Mouse (Mus musculus): ENCODE measurements at regions not wholly inside any gene's neighbourhood (a gene's known extent, or its start where the extent isn't known, plus 50 kb on each side); places are given as distances from the start of the nearest gene placed in this dataset.
"Not testable (repeated sequence)": the region's sequence is repeated elsewhere in the genome, so short reads cannot be mapped to it uniquely, and the experiment has no call there.

DNA sequence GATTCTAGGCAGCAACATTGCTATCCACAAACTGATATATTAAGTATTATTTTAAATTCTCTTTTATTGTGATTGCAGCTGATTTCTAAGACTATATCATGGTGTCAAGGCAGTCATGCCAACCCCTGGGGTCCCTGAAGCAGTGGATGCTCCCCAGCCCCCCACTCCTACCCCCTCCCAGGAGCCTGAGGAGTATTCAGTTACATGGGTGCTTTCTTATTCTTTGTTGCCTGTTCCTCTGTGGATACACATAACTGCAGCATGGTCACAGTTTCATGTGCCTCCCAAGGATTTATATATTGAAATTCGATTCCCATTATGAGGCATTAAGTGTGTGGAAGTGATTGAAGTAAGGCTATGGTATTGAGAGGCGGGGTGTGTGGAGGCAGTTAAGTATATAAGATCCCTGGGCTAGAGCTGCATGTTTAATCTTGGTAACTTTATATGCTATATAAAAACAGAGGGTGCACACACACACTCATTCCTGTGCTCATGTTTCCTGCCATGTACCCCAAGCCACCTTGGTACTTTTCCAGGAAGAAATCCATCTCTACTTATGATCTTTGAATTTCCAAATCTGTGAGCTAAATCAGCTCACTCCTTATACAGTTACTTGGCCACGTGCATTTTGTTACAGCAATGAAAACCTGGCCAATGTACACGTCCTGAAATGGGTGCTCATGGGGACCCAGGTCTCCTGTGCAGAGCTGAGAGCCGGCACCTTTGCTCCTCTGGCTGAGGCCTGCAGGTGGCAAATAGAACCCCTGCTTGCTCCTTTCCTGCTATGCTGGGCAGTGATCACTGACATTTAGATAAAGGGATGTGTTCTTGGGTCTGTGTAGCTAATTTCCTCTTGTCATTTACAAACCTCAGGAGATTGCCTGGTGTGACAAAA lies 259.0 kb downstream of the Nek10 start:
- no peak for DNase-seq

DNA sequence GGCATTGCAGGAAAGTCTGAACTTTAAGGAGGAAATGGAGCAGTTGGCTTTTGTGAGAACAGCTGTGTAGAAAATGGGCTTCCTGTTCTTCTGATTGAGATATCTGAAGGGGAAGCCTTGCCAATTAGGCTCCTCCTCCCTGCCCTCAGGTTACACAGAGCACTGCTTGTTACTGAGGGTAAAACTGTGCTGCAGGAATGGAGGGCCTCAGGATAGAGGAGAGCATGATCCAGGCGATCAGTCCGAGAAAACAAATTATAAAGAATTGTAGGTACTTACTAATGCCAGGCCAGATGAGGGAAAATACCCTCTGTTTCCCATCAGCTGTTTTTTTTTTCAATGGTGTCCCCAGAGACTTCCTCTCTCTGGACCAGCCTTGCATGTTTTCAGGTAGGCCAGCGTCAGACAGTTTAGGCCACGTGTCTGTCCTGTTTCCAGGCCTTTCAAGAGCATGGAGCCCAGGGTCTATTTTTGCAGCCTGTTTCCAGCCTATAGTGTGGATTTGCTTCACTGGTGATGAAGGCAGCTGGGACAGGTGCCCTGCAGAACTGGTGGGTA lies 259.7 kb downstream of the Nek10 start:
- no peak for DNase-seq

DNA sequence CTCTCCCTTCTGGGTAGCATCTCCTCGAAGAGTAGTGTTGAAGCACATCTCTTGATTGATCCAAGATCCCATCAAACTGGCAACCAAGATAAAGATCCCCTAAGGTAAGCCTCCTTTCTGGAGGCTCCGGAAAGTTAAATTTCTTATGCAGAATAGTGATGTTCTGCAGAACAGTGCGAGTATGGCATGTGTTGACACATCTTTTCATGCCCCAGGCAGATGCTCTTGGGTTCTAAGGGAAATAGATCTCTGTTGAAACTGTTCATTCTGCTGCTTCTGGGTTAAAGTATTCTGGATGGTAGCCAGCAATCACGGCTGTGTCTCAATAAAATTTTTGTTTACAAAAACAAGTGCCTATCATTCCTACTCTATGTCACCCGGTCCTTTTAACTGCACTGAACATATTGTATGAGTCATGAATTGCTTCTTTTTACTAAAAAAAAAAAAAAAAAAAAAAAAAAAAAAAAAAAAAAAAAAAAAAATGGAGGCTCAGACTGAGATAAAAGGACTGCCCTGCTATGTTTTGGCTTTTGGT lies 261.8 kb downstream of the Nek10 start:
- DNase-seq, result no peak

DNA sequence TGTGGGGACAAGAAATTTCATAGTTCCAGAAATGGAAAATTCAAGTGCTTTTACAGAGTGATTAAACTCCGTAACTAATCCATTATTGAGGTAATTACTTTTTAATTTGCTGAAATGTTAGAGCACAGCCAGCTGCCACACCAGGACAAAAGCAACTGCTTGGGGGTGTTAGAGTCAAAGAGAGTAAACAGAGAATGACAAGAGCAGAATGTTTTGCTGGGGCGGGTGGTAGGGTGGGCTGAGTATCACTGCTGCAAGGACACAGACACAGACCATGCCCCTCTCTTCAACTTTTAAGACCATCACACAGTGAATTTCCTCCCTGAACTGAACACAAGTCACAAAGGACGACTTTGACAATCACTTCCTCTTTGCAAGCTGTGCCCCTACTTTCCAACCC lies 272.7 kb downstream of the Nek10 start:
- no peak for DNase-seq

DNA sequence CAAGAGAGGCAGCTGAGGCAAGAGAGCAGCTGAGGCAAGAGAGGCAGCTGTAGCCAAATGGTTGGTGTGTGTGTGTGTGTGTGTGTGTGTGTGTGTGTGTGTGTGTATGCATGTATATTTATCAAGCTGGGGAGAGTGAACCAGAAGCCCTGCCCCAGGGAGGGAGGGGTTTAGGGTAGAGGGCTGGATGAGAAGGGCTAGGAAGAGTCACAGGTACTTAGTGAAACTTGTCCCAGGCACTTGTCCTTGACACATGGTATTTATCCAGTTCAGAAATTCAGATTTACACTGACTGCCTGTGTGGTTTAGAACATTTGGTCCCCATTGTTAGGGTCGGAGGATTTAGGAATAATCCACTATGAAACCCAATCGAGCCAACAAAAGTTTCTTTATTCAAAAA lies 279.7 kb downstream of the Nek10 start:
- DNase-seq, result no peak

DNA sequence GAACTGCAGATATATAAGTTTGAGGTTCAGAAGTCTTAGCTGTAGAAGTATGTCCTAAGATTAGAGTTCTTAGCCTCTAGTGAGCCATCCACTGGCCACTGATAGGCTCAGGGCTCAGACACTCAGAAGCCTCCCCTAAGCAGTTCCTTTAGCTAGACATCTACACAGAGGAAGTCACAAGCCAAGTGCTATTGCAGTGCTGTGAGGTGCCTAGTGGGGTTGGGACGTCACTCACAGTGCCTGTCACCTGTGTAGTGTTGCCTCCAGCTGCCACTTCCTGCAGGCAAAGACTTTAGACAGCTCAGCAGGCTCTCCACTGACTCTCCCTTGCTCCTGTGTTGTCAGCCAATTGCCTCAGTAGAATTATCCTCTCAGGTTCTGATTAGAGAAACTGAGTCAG lies 280.6 kb downstream of the Nek10 start:
- no peak for DNase-seq

DNA sequence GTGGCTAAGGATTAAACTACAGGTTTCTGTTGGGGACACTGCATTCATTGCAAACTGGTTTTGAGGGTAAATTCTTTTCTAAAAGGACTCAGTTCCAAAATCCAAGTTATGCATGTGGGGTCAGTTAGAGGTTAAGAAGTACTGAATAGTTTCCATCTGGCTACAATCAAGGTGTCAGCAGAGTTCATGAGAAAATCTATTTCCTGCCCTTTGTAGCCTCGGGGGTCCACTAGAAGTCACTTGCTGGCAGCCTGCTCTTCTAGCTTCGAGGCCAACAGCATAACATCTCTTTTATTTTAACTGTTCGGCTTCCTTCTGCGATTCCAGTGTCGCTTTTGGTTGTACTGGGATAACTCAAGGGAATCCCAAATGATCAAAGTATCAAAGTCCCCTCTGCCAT lies 283.8 kb downstream of the Nek10 start:
- DNase-seq, result no peak

DNA sequence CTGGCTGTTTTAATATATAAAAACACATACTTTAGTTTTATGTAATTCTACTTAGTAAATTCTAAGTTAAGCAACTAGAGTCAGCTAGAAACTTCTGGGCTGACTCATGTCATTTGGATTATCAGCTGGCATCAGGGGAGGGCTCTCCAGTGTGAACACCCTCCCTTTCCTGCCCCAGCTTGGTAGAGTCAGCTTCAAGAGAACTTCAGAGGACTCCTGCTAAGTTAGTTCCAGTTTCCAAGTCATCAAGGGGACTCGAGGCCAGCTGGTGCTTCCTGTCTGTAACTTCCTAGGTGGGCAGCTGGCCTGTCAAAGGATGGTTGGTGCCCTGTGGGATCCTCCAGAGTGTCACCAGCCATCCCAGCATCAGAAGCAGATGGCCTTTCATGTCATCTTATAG lies 293.6 kb downstream of the Nek10 start:
- no peak for DNase-seq

DNA sequence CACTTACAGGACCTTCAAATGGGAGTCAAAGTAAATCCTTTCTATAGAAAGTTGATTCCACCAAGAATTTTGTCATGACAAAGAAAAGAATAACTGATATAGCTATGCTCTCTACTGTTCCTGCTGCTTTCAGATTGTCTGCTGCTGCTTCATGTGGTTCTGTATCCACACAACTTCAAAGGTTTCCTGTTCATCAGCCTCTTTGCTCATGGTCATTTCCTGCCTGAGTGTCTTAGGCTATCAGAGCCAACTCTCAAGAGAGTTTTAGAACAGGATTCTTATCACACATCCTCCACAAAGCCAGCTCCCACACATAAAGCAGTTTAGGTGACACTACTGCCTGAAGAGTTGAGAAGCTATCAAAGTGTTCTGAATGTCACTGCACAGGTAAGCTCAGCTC lies 296.7 kb downstream of the Nek10 start:
- DNase-seq, result no peak

DNA sequence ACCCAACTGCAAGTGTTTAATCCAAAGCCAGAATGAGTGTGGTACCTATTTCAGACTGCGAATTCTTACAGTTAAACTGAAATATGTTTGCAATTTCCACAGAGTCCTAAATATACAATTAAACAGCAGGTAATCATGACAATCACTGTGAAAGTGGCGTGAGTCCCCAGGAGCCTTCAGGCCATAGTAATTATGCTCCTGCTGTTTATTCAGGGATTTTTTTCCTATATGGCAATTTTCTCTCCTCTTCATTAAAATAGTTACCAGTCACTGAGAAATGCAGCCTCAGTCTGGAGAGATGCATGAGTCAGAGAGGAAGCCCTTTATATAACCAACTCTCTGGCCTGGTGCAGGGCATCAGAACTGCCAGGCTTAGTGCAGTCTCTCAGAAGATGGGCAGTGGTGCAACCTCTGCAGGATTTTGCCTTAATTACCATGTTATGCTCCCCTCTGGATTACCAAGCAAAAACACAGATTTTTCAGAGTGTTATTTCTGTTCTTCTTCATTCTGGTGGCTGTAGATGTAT lies 304.6 kb downstream of the Nek10 start:
- DNase-seq, result no peak

DNA sequence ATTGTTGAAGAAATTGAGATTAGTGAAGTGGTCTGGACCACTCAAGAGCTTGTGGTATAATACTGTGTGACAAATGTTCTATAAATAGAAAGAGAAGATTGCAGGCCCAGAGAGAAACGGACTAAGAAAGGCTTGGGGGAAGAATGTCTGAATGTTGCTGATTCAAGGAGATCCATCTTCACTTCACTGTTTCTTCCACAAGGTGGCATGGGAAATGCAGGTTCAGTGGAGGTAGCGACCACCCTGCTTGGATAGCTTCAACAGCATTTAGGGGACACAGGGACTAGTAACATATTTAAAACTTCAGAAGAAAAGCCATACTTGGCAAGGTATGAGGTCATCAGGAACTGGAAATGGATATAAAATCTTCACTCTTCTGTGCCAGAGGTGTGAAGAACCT lies 316.5 kb downstream of the Nek10 start:
- DNase-seq, result peak in 1 of 2 experiments; percentile 3

DNA sequence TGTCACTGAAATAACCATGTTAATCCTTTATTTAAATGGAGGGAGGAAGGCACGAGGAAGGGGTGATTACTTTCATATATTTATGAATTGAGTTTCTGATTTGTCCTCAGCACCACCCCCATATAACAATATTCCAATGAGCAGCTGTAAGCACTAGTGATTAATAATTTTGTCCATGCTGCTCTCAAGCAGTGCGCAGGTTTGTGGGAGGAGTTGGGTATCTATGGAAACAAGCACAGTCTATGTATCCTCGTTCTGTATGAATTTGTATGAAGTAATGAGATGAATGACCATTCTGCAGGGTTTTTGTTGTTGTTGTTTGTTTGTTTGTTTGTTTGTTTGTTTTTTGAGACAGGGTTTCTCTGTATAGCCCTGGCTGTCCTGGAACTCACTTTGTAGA lies 310.6 kb downstream of the Lrrc3b start:
- no peak for DNase-seq

DNA sequence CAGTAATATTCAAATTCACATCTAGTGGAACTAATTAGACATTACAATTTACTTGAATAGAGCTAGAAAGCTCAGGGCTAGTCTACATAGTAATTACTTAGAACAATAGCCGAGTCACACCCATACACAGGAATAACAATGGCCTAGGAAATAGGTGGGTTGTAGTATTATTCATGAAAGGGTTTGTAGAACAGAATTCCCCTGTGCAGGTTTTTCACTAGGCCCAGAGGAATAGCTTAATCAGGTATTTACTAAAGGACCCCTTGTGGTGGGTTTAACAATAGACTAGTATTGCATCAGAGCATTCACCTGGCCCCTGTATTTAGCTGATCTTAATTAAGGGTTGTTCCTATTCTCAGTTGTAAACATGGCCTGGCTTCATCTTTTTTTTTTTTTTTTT lies 297.9 kb downstream of the Lrrc3b start:
- DNase-seq, result not testable (repeated sequence)

DNA sequence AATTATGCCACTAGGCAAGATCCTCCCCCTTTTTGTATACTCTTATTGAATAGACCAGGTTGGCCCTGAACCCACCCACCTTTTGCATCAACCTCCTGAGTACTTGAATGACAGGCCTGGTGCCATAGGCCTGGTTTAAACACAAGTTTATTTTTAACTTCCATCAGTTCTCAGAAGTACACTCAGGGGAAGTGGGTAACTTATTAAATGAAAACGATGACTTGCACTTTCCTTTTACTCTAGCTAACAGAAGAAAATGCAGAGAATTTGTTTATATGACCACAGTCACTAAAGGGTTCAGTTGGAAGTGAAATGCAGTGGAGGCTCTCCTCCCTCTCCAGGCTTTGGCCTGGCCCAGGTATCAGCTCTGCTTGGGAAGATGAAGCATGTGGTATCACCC lies 295.9 kb downstream of the Lrrc3b start:
- DNase-seq, result no peak

DNA sequence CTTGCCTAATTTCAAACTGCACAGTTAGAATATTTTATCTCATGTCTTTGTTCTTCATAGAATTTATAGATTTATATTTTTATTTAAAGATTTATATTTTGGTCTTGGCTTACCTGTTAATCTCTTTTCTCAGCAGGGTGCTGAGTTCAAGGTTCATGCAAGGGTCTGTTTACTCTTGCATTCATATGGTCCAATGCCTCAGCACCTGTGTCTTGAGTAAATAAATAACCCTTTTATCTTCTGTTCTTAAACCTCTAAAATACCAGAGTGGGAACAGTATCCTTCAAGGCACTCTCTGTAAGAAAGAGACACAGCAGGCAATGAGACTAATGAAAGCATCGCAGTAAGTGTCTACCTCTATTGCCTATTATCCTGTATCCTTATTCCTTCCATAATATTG lies 290.3 kb downstream of the Lrrc3b start:
- no peak for DNase-seq

All from cerebellum, postnatal 25 days (tissue).